Mouse (Mus musculus): ENCODE data around the gene Aldh16a1. TPM values are rescaled to one million over a fixed set of nuclear protein-coding genes. Genes with fewer than 3 reads are reported as not detected.
A peak's percentile ranks its signal among the peaks of the same experiment; 100 is the strongest.

Gene Aldh16a1
- polyA plus RNA-seq, 1 experiment from 2014 or later: 26.4 TPM

DNA sequence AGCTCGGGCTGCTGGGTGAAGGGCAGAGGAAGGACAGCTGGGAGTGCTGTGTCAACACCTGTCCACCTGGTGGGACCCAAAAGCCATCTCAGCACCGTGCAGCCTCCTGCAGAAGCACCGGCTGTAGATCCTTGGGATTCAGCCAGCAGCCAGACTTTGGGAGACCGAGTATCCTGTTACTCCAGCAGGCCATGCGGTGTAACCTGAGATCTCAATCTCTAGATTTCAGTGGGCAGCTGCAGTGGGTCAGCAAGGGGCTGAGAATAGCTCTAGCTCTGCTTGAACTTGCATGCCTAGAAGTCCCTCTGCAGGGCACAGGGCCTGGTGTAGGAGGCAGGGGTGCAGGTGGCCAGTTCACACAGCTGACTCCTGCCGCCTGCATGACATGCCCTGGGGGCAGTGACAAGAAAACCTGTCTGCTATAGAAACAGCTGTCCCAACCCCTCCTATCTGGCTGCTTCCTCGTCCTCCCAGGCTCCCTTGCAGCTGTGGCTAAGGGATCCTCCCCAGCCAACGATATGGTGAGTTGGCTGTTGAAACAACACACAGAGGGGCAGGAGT, 37.5 kb upstream of the Aldh16a1 start:
- no peak overlapping the region for H3K4me2 ChIP-seq
- no peaks in the 10 kb centered on the region for H3K9me3 ChIP-seq (replicated peaks)
- 15% methylated on average over 8 of the region's 8 CpGs for WGBS
- no peaks in the 10 kb centered on the region for H3K36me3 ChIP-seq
- ATAC-seq (replicated peaks; ENCODE audit: insufficient number of reproducible peaks, insufficient read depth, low FRiP score, low read depth): no peak
- peaks cover 18% of the 10 kb centered on the region for H3K4me1 ChIP-seq (replicated peaks)
- H3K27me3 ChIP-seq: peaks cover 72% of the 10 kb centered on the region
- no peak overlapping the region for H3K27ac ChIP-seq
- no peak overlapping the region for H3K4me3 ChIP-seq
- H3K9ac ChIP-seq: no peak overlapping the region

DNA sequence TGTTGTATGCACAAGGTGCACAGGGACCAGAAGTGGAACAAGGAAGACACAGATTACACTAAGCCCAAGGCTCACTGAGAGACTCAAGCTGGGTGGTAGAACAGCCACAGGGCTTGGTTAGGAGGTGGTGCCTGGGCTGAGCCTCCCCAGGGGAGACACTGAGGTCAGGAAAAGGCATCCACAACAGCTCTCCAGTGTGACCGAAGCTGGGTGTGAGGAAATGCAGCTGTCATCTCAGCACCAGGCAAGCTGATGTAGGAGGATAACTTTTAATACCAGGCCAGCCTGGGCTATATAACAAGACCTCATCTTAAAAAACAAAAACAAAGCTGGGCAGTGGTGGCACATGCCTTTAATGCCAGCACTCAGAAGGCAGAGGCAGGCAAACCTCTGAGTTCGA, 36.8 kb upstream of the Aldh16a1 start:
- peaks cover 72% of the 10 kb centered on the region for H3K27me3 ChIP-seq
- no peak overlapping the region for H3K4me3 ChIP-seq
- H3K9me3 ChIP-seq (replicated peaks): no peaks in the 10 kb centered on the region
- H3K4me2 ChIP-seq: no peak overlapping the region
- ATAC-seq (replicated peaks; ENCODE audit: insufficient number of reproducible peaks, insufficient read depth, low FRiP score, low read depth): no peak
- no peak overlapping the region for H3K27ac ChIP-seq
- no peak overlapping the region for H3K9ac ChIP-seq
- H3K36me3 ChIP-seq: no peaks in the 10 kb centered on the region
- peaks cover 18% of the 10 kb centered on the region for H3K4me1 ChIP-seq (replicated peaks)
- 50% methylated on average over 2 of the region's 2 CpGs for WGBS

DNA sequence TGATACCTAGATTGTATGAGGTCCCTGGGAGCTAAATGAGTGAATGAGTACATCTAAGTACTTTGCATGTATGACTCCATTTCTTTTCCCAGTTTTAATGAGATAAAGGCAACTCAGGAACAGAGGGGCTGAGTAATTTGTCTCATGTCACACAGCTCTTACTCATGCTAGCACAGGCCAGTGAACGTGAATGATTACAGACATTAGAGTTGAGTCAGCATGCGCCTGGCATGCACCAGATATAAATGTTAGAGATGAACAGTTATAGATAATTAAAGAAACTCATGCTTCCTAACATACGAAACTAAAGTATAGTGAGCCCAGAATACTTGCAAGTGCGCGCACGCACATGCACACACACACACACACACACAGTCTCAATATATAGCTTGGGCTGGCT, 35.8 kb upstream of the Aldh16a1 start:
- H3K4me3 ChIP-seq: no peak overlapping the region
- WGBS: 88% methylated on average over 6 of the region's 6 CpGs
- H3K9me3 ChIP-seq (replicated peaks): no peaks in the 10 kb centered on the region
- no peak overlapping the region for H3K4me2 ChIP-seq
- no peaks in the 10 kb centered on the region for H3K36me3 ChIP-seq
- no peak for ATAC-seq (replicated peaks; ENCODE audit: insufficient number of reproducible peaks, insufficient read depth, low FRiP score, low read depth)
- H3K4me1 ChIP-seq (replicated peaks): peaks cover 12% of the 10 kb centered on the region
- peaks cover 77% of the 10 kb centered on the region for H3K27me3 ChIP-seq
- no peak overlapping the region for H3K9ac ChIP-seq
- H3K27ac ChIP-seq: no peak overlapping the region

DNA sequence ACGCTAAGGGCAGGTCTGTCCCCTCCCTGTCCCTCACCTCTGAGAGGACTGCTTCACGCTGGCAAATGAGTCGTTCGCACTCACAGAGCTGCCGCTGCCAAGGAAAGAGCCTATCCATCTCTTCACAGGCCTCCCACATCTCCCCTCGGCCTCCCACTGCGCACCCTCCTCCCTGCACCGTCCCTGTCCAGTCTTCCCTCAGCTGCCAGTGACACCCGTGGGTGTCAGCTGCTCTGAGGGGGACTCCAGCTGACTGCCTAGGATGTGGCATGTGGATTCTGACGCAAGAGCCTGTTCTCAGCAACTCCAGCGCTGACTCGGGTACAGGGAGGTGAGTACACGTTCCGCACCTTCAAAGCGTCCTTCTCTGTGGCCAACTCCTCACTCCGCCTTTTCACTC, 35.2 kb upstream of the Aldh16a1 start:
- no peak overlapping the region for H3K4me3 ChIP-seq
- 55% methylated on average over 16 of the region's 16 CpGs for WGBS
- no peak overlapping the region for H3K4me2 ChIP-seq
- H3K36me3 ChIP-seq: no peaks in the 10 kb centered on the region
- H3K9ac ChIP-seq: no peak overlapping the region
- no peaks in the 10 kb centered on the region for H3K9me3 ChIP-seq (replicated peaks)
- H3K4me1 ChIP-seq (replicated peaks): peaks cover 9% of the 10 kb centered on the region
- no peak overlapping the region for H3K27ac ChIP-seq
- ATAC-seq (replicated peaks; ENCODE audit: insufficient number of reproducible peaks, insufficient read depth, low FRiP score, low read depth): no peak
- H3K27me3 ChIP-seq: peaks cover 83% of the 10 kb centered on the region

DNA sequence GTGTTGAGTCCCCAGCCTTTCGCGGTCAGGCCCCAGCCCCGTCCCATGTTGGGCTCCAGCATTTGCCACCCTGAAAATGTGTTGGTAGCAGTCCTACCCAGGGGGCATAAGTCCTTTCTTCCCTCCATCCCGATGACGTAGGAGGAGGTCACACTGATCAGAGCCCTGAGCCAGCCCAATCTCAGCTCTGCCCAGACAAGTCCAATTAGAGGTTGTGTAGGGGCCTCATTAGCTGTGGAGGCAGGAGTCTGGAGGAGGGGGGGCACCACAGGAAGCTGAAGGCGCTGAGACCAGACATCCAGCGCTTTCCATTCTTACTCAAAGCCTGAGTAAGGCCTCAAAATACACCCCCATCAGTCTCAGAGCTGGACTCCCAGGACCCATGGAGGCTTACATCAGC, 31.5 kb upstream of the Aldh16a1 start:
- H3K9ac ChIP-seq: no peak overlapping the region

DNA sequence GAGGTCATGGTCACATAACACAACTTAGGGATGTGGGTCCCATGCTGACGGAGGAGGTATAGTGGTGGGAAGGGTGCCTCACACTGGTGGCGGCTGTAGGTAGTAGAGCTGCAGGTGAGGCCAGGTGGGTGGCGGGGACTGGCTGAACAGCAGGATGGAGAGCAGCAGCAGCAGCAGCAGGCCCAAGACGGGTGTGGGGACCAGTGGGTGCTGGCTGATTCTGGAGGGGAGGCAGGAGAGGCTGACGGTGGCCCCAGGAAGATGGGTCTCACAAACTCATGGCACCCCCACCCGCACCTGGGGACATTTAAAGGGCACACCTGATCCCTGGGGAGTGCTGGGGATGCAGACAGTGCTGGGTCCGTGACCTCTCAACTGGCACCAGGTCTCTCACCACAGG, 29.3 kb upstream of the Aldh16a1 start:
- H3K27me3 ChIP-seq: peaks cover 98% of the 10 kb centered on the region

More for the DNA sequence above, 31.5 kb upstream of the Aldh16a1 start:
- H3K9me3 ChIP-seq (replicated peaks): no peaks in the 10 kb centered on the region
- no peaks in the 10 kb centered on the region for H3K36me3 ChIP-seq
- no peak overlapping the region for H3K4me3 ChIP-seq
- H3K27me3 ChIP-seq: peaks cover 97% of the 10 kb centered on the region
- WGBS: 56% methylated on average over 7 of the region's 7 CpGs
- H3K4me2 ChIP-seq: no peak overlapping the region
- no peak overlapping the region for H3K27ac ChIP-seq
- ATAC-seq (replicated peaks; ENCODE audit: insufficient number of reproducible peaks, insufficient read depth, low FRiP score, low read depth): no peak
- peaks cover 19% of the 10 kb centered on the region for H3K4me1 ChIP-seq (replicated peaks)

DNA sequence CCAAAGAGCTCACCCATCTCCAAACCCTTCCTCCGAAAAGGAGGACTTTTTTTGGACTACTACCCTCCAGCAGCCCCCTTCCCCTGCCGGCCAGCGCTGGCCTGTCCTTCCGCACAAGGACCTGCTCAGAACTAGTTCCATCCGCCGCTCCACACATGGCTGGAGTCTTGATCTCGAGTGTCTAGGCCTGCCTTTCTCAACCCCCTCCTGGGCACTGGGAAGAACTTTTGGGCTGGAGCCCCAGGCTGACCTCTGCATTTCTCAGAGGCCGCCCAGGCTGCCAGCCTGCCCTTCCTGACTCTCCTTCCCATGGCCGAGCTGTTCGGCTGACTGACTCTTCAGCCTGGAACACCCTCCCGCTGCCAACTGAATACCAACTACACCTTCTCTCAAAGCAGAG, 28.2 kb upstream of the Aldh16a1 start:
- Histone ChIP-seq H3K27me3 (peaks cover 98% of the 10 kb centered on the region), H3K9me3 (replicated peaks) (no peaks in the 10 kb centered on the region), H3K27ac (no peak overlapping the region), H3K4me3 (peak overlapping the region; percentile 40), H3K9ac (peak overlapping the region; percentile 43; the same call in 1 of the 2 replicates), H3K36me3 (no peaks in the 10 kb centered on the region), H3K4me2 (peak overlapping the region; percentile 69), H3K4me1 (replicated peaks) (peaks cover 21% of the 10 kb centered on the region)
- WGBS: 17% methylated on average over 11 of the region's 11 CpGs
- ATAC-seq (replicated peaks; ENCODE audit: insufficient number of reproducible peaks, insufficient read depth, low FRiP score, low read depth): no peak

More for the DNA sequence above, 29.3 kb upstream of the Aldh16a1 start:
- Histone ChIP-seq H3K36me3 (no peaks in the 10 kb centered on the region), H3K9ac (no peak overlapping the region), H3K27ac (no peak overlapping the region), H3K9me3 (replicated peaks) (no peaks in the 10 kb centered on the region), H3K4me1 (replicated peaks) (peaks cover 21% of the 10 kb centered on the region), H3K4me3 (no peak overlapping the region), H3K4me2 (no peak overlapping the region)
- no peak for ATAC-seq (replicated peaks; ENCODE audit: insufficient number of reproducible peaks, insufficient read depth, low FRiP score, low read depth)
- 67% methylated on average over 7 of the region's 7 CpGs for WGBS

DNA sequence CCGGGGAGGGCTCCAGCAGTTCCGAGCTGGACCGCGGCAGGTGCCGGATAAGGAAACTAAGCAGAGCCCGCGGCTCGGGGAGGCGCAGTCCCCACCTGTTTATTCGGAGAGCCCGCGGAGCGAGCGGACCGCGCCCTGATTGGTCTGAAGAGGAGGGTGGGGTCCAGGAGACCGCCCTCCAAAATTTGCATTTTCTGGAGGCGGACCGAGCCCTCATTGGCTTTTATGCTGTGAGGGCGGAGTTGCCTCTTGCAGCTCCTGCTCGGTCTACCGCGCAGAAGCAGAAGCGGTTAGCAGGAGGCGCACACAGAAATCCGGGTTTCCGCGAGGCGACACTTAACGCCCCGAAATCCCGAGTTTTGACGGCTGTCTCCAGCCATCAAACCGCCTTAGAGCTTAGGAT, 27.8 kb upstream of the Aldh16a1 start:
- peak; percentile 83 for ATAC-seq (replicated peaks; ENCODE audit: insufficient number of reproducible peaks, insufficient read depth, low FRiP score, low read depth)
- peak overlapping the region; percentile 40 for H3K4me3 ChIP-seq
- no peaks in the 10 kb centered on the region for H3K36me3 ChIP-seq
- H3K27ac ChIP-seq: no peak overlapping the region
- 1% methylated on average over 34 of the region's 34 CpGs for WGBS
- H3K4me2 ChIP-seq: peak overlapping the region; percentile 69
- H3K9ac ChIP-seq: peak overlapping the region; percentile 43; the same call in 1 of the 2 replicates
- peaks cover 100% of the 10 kb centered on the region for H3K27me3 ChIP-seq
- H3K4me1 ChIP-seq (replicated peaks): peaks cover 21% of the 10 kb centered on the region
- no peaks in the 10 kb centered on the region for H3K9me3 ChIP-seq (replicated peaks)

DNA sequence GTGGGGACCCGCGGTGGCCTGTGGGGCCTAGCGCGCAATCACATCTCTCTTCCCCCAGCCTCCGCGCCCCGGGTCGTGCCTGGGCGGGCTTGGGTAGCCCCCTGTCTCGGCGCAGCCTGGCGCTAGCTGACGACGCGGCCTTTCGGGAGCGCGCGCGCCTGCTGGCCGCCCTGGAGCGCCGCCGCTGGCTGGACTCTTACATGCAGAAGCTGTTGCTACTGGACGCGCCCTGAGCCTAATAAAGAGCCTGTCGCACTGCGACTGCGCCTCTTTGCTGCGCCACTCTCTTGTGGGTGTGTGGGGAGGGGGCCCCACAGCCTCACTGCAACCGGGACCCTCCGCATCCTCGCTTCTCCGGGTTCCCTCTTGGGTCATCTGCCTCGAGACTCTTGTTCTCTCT, 27.2 kb upstream of the Aldh16a1 start:
- peaks cover 21% of the 10 kb centered on the region for H3K4me1 ChIP-seq (replicated peaks)
- no peaks in the 10 kb centered on the region for H3K36me3 ChIP-seq
- no peak for ATAC-seq (replicated peaks; ENCODE audit: insufficient number of reproducible peaks, insufficient read depth, low FRiP score, low read depth)
- H3K27ac ChIP-seq: no peak overlapping the region
- peak overlapping the region; percentile 69 for H3K4me2 ChIP-seq
- H3K9me3 ChIP-seq (replicated peaks): no peaks in the 10 kb centered on the region
- H3K9ac ChIP-seq: peak overlapping the region; percentile 40; the same call in 1 of the 2 replicates
- peak overlapping the region; percentile 40 for H3K4me3 ChIP-seq
- 5% methylated on average over 34 of the region's 35 CpGs for WGBS
- peaks cover 100% of the 10 kb centered on the region for H3K27me3 ChIP-seq

DNA sequence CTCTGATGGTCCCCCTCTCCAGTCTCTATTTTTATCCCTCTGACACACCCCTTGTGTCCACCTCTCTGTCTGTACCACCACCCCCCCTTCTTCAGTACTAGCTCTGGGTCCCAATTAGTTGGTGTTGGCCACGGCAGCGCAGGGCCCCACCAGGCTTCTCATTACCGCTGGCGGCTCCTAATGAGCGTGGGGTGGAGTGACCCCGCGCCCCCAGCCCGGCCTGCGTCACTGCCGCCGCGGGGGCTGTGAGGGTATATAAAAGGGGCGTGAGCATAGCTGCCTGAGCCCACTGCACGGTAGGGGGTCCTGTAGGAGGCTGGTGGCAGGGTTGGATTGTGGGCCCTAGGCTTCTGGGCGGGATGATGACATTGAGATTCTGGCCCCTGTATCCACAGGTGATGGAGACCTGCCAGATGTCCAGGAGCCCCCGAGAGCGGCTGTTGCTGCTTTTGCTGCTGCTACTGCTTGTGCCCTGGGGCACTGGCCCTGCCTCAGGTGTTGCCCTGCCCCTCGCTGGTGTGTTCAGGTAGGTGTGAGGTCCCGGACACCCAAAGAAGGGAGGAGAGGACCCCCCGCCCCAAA, 26.6 kb upstream of the Aldh16a1 start, which contains the start of gene Pth2:
Gene Pth2 (plus strand): TSS at position 100 of the 582 bp plus-strand sequence.
- peak within 1 kb of the TSS; percentile 69 for H3K4me2 ChIP-seq
- ATAC-seq (replicated peaks; ENCODE audit: insufficient number of reproducible peaks, insufficient read depth, low FRiP score, low read depth): no peak
- WGBS: 17% methylated on average over 20 of the region's 20 CpGs
- H3K9me3 ChIP-seq (replicated peaks): no peaks in the 10 kb centered on the region
- H3K4me1 ChIP-seq (replicated peaks): peaks cover 27% of the 10 kb centered on the region
- H3K9ac ChIP-seq: peak within 1 kb of the TSS; percentile 40; the same call in 1 of the 2 replicates
- peak within 1 kb of the TSS; percentile 40 for H3K4me3 ChIP-seq
- H3K27me3 ChIP-seq: peaks cover 100% of the 10 kb centered on the region
- H3K27ac ChIP-seq: no peak within 1 kb of the TSS
- no peaks in the 10 kb centered on the region for H3K36me3 ChIP-seq

DNA sequence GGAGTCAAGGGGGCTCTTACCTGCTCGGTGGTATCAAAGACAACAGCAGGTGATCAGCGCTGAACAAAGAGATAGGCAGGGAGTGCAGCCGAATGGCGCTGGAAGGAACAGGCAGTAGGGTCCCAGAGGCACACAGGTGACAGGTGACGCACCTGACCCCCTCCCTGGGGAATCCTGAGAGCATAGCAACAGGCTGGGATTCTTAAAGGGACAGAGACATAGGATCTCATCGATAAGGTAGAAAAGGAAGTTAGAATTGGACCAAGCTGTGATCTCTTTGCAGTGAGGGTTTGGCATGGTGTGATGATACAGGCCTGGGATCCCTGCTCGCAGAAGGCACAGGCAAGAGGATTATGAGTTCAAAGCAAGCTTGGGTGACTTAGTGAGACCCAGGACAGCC, 25.1 kb upstream of the Aldh16a1 start, which contains the start of gene Gfy:
Gene Gfy (minus strand): TSS at position 101 of the 400 bp plus-strand sequence.
- H3K27me3 ChIP-seq: peaks cover 100% of the 10 kb centered on the region
- no peak within 1 kb of the TSS for H3K4me2 ChIP-seq
- H3K9me3 ChIP-seq (replicated peaks): no peaks in the 10 kb centered on the region
- no peak within 1 kb of the TSS for H3K9ac ChIP-seq
- no peak within 1 kb of the TSS for H3K27ac ChIP-seq
- H3K36me3 ChIP-seq: no peaks in the 10 kb centered on the region
- no peak within 1 kb of the TSS for H3K4me3 ChIP-seq
- no peak for ATAC-seq (replicated peaks; ENCODE audit: insufficient number of reproducible peaks, insufficient read depth, low FRiP score, low read depth)
- H3K4me1 ChIP-seq (replicated peaks): peaks cover 33% of the 10 kb centered on the region
- WGBS: 31% methylated on average over 7 of the region's 7 CpGs

DNA sequence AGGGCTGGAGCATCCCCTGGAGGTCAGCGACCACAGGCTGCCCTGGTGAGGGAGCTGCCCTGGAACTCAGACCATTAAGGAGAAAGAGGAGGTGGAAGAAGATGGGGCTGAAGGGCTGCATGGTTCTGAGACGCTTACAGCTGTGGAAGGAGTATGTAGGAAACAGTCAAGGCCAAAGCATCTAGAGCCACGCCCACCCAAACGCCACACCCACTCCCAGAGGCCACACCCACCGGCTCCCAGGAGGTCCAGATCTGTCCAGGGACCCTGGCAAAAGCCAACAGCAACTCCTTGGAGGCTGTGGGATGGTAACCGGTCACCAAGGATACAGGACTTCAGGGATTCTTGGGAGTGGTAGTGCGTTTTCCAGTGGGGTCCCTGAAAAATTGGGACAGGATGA, 24.2 kb upstream of the Aldh16a1 start:
- Histone ChIP-seq H3K27ac (no peak overlapping the region), H3K4me1 (replicated peaks) (peaks cover 33% of the 10 kb centered on the region), H3K4me3 (no peak overlapping the region), H3K9me3 (replicated peaks) (no peaks in the 10 kb centered on the region), H3K4me2 (no peak overlapping the region), H3K36me3 (no peaks in the 10 kb centered on the region), H3K27me3 (peaks cover 98% of the 10 kb centered on the region), H3K9ac (no peak overlapping the region)
- ATAC-seq (replicated peaks; ENCODE audit: insufficient number of reproducible peaks, insufficient read depth, low FRiP score, low read depth): no peak
- 26% methylated on average over 7 of the region's 7 CpGs for WGBS

All from heart, embryonic 15.5 days (tissue).